Mouse (Mus musculus): ENCODE data around the gene Klf8.

The Klf8 gene

DNA sequence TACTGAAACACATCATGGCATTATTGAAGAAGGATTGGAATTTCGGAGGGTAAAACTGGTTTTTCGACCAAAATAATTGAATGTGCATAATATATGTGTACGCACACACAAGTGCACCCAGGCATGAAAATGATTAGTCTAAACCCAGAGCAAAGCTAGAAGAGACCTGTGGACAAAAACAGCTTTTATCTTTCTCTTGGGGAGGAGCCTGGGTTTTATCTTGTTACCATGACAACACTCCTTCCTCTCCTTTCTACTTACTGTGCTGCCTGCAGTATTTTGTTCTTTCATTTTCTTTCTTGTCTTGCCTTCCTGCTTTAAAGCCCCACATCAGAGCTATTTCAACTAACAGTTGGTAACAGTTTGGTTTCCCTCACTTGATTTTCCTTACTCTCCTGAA lies 137.8 kb downstream of the Klf8 start:
- Histone ChIP-seq H3K36me3 (ENCODE audit: insufficient read depth, low read length) (peaks cover 7% of the 10 kb centered on the region; the same call in 1 of the 2 replicates), H3K27me3 (ENCODE audit: insufficient read depth, low read length) (no peaks in the 10 kb centered on the region), H3K9me3 (ENCODE audit: low read length) (no peaks in the 10 kb centered on the region), H3K4me1 (replicated peaks; ENCODE audit: low read depth, low read length) (no peaks in the 10 kb centered on the region), H3K4me3 (replicated peaks; ENCODE audit: low read length) (no peak overlapping the region)
- TF ChIP-seq POU5F1 (IDR thresholded peaks at IDR 0.05; ENCODE audit: borderline replicate concordance, low read length) = no peak
- TF ChIP-seq CTCF (conservative IDR thresholded peaks at IDR 0.05; ENCODE audit: low read length) = no peak
- TF ChIP-seq NANOG (IDR thresholded peaks at IDR 0.05; ENCODE audit: borderline replicate concordance, low read length) = no peak

DNA sequence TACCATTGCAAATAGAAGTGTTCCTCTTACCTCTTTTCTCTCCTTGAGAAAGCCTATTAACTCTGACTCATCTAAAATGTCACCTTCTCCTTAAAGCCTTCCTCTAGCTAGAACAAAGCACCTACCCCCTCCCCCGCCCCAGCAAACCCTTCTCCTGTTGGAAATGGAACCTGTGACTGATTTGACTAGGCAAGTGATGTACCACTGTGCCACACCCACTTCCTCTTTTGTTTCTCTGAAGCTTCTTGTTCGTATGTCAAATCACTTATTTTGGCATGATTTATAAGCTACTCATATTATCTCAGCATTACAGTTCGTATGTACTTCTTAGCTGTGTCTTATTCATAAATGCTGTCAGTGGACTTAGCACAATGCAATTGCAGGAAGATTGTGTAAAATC lies 144.5 kb downstream of the Klf8 start:
- TF ChIP-seq POU5F1 (IDR thresholded peaks at IDR 0.05; ENCODE audit: borderline replicate concordance, low read length) (no peak), CTCF (conservative IDR thresholded peaks at IDR 0.05; ENCODE audit: low read length) (no peak), NANOG (IDR thresholded peaks at IDR 0.05; ENCODE audit: borderline replicate concordance, low read length) (no peak)
- no peak overlapping the region for H3K4me3 ChIP-seq (replicated peaks; ENCODE audit: low read length)
- no peaks in the 10 kb centered on the region for H3K27me3 ChIP-seq (ENCODE audit: insufficient read depth, low read length)
- H3K36me3 ChIP-seq (ENCODE audit: insufficient read depth, low read length) = peaks cover 21% of the 10 kb centered on the region
- H3K4me1 ChIP-seq (replicated peaks; ENCODE audit: low read depth, low read length) = 0 out of 2 replicates have a peak, but pooled peaks cover 5% of the 10 kb centered on the region
- H3K9me3 ChIP-seq (ENCODE audit: low read length) = no peaks in the 10 kb centered on the region

DNA sequence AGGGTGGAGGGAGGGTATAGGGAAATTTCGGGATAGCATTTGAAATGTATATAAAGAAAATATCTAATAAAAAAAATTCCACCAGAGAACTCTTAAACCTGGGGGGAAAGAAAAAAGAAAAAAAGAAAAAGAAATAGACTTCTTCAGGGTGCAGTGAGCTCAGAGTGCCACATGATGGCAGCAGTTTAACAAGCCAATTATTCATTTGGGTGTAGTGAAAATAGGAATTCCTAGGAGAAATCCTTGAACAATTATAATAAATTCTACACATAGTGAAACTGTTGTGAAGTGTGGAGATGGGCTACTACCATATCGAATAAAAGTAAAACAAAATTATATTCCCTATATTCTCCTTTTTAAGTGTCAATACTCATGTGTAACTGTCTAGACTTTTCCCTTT lies 152.0 kb downstream of the Klf8 start:
- Histone ChIP-seq H3K27me3 (ENCODE audit: insufficient read depth, low read length) (no peaks in the 10 kb centered on the region), H3K4me3 (replicated peaks; ENCODE audit: low read length) (no peak overlapping the region), H3K36me3 (ENCODE audit: insufficient read depth, low read length) (peaks cover 14% of the 10 kb centered on the region), H3K4me1 (replicated peaks; ENCODE audit: low read depth, low read length) (no peaks in the 10 kb centered on the region), H3K9me3 (ENCODE audit: low read length) (no peaks in the 10 kb centered on the region)
- peak; percentile 42 for TF ChIP-seq CTCF (conservative IDR thresholded peaks at IDR 0.05; ENCODE audit: low read length)
- no peak for TF ChIP-seq POU5F1 (IDR thresholded peaks at IDR 0.05; ENCODE audit: borderline replicate concordance, low read length)

DNA sequence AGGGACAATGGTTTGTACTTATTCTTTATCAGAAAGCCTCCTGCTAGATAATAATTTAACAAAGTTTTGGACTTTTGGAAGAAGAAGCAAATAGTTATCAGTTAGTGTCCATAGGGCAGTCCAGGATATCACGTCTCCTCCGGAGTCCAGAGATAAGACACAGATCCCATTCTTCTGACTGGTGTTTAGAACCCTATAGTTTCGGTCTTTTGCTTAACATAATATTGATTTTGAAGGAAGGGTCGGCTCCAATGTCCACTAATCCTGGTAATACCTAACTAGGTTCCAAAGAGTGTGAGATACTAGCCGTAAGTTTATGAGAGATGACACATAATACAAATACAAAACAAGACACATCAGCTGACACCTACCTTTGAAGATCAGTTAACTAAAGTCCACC lies 179.8 kb downstream of the Klf8 start:
- Histone ChIP-seq H3K36me3 (ENCODE audit: insufficient read depth, low read length) (no peaks in the 10 kb centered on the region), H3K4me3 (replicated peaks; ENCODE audit: low read length) (no peak overlapping the region), H3K27me3 (ENCODE audit: insufficient read depth, low read length) (no peaks in the 10 kb centered on the region), H3K4me1 (replicated peaks; ENCODE audit: low read depth, low read length) (no peaks in the 10 kb centered on the region), H3K9me3 (ENCODE audit: low read length) (no peaks in the 10 kb centered on the region)
- TF ChIP-seq NANOG (IDR thresholded peaks at IDR 0.05; ENCODE audit: borderline replicate concordance, low read length) (no peak), CTCF (conservative IDR thresholded peaks at IDR 0.05; ENCODE audit: low read length) (no peak), POU5F1 (IDR thresholded peaks at IDR 0.05; ENCODE audit: borderline replicate concordance, low read length) (no peak)

DNA sequence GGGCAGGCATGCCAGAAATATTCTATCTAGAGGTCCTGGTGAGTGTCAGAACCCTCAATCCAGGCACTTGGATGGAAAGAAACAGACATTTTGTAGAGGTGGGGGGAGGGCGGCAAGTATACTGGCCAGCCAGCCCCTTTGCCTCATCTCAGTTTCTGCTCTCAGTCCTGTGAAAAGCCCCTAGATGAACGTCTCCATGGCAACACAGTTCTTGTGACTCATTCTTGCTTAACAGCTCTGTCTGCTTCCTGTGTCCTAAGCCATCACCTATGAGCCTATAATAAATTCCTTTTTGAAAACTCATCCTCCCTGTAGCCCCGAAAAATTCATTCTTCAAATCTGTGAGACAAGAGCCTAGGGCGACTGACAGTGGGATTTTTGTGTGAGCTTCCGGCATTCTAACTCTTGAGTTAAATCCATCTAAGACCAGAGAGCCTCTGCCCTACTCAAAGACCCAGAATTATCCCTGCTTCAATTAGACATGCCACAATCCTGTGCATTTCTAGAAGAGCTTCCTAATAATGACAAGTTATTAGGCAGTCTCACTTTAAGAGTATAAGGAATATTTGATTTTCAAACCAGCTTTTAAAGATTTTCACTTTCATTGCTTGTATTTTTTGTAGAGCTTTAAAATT lies 196.5 kb downstream of the Klf8 start:
- H3K4me3 ChIP-seq (replicated peaks; ENCODE audit: low read length) = no peak overlapping the region
- H3K4me1 ChIP-seq (replicated peaks; ENCODE audit: low read depth, low read length) = no peaks in the 10 kb centered on the region
- H3K9me3 ChIP-seq (ENCODE audit: low read length) = no peaks in the 10 kb centered on the region
- no peak for TF ChIP-seq NANOG (IDR thresholded peaks at IDR 0.05; ENCODE audit: borderline replicate concordance, low read length)
- no peak for TF ChIP-seq POU5F1 (IDR thresholded peaks at IDR 0.05; ENCODE audit: borderline replicate concordance, low read length)
- TF ChIP-seq CTCF (conservative IDR thresholded peaks at IDR 0.05; ENCODE audit: low read length) = no peak
- H3K27me3 ChIP-seq (ENCODE audit: insufficient read depth, low read length) = no peaks in the 10 kb centered on the region
- no peaks in the 10 kb centered on the region for H3K36me3 ChIP-seq (ENCODE audit: insufficient read depth, low read length)

DNA sequence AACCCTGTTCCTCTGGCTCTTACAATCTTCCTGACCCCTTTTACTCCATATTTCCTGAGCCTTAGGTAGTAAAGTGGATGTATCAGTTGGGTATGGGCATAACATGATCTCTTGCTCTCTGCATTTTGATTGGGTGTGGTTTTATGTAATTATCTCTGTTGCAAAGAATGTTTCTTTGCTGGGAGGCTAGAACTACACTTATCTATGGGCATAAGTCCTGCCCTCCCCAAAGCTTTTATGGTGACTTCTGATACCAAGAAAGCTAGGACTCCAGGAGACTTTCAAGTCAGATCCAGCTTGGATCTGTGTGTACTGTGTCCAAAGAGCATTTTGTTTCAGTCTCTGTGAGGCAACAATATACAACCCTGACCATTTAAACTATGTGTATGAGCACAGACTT lies 202.3 kb downstream of the Klf8 start:
- H3K4me1 ChIP-seq (replicated peaks; ENCODE audit: low read depth, low read length) = no peaks in the 10 kb centered on the region
- no peaks in the 10 kb centered on the region for H3K9me3 ChIP-seq (ENCODE audit: low read length)
- TF ChIP-seq CTCF (conservative IDR thresholded peaks at IDR 0.05; ENCODE audit: low read length) (no peak), POU5F1 (IDR thresholded peaks at IDR 0.05; ENCODE audit: borderline replicate concordance, low read length) (no peak), NANOG (IDR thresholded peaks at IDR 0.05; ENCODE audit: borderline replicate concordance, low read length) (no peak)
- no peak overlapping the region for H3K4me3 ChIP-seq (replicated peaks; ENCODE audit: low read length)
- H3K27me3 ChIP-seq (ENCODE audit: insufficient read depth, low read length) = no peaks in the 10 kb centered on the region
- H3K36me3 ChIP-seq (ENCODE audit: insufficient read depth, low read length) = no peaks in the 10 kb centered on the region

DNA sequence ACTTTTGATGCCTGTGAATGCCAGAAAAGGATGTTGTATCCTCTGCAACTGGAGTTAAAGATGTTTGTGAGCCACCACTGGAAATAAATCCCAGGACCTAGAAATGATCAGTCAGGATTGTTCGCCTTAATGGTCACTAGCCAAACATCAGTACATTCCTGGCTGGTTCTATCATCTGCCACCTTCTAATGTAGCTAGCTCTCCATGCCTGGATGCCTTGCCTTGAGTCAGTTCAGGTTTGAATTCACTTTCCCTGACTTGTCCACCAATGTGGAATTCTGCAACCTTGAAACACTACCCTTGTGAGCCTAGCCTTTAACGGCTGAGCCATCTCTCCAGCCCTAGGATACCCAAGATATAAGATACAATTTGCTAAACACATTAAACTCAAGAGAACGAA lies 202.8 kb downstream of the Klf8 start:
- no peaks in the 10 kb centered on the region for H3K36me3 ChIP-seq (ENCODE audit: insufficient read depth, low read length)
- H3K27me3 ChIP-seq (ENCODE audit: insufficient read depth, low read length) = no peaks in the 10 kb centered on the region
- H3K4me1 ChIP-seq (replicated peaks; ENCODE audit: low read depth, low read length) = no peaks in the 10 kb centered on the region
- TF ChIP-seq NANOG (IDR thresholded peaks at IDR 0.05; ENCODE audit: borderline replicate concordance, low read length) = no peak
- no peak for TF ChIP-seq CTCF (conservative IDR thresholded peaks at IDR 0.05; ENCODE audit: low read length)
- no peak for TF ChIP-seq POU5F1 (IDR thresholded peaks at IDR 0.05; ENCODE audit: borderline replicate concordance, low read length)
- no peaks in the 10 kb centered on the region for H3K9me3 ChIP-seq (ENCODE audit: low read length)
- H3K4me3 ChIP-seq (replicated peaks; ENCODE audit: low read length) = no peak overlapping the region

Measured in E14TG2a.4 (cell line).